Mouse (Mus musculus) liver, postnatal 0 days (tissue): Measurements from ENCODE around the gene Hhipl1.

Experiments
- CTCF ChIP-seq: sonication (generic); IDR thresholded peaks from 2 replicates; pipeline ENCODE4 v1.5.1; 2016; ENCODE audit warnings: antibody characterized with exemption, low read depth
- EP300 ChIP-seq: IDR thresholded peaks from 2 replicates; pipeline ENCODE4 v1.6.1; 2016; ENCODE audit warnings: antibody characterized with exemption, low read depth, mild to moderate bottlenecking

- TF ChIP-seq CTCF (no peak), EP300 (no peak)
These were observed 45.1 kb upstream of the Hhipl1 start for GRCm38 (mm10) chr12:108260950-108261349.
